Mouse (Mus musculus): Measurements from ENCODE around the gene Gcm1. TPM values are rescaled to one million over a fixed set of nuclear protein-coding genes. Genes with fewer than 3 reads are reported as not detected.

Gene Gcm1
- total RNA-seq, 2 experiments from 2014 or later: not detected

- no peak for TF ChIP-seq CTCF (conservative IDR thresholded peaks at IDR 0.05)
- DNase-seq (ENCODE audit: low spot score in 2 of 2): no peak
- Histone ChIP-seq H3K27ac (peak overlapping the region; percentile 48), H3K4me3 (no peak overlapping the region)
Measured at GRCm38 (mm10) chr9:78088971-78089370, 37.2 kb downstream of the Gcm1 start.

GRCm38 (mm10) chr9:78089906-78090305, 38.2 kb downstream of the Gcm1 start:
- TF ChIP-seq CTCF (conservative IDR thresholded peaks at IDR 0.05): no peak
- no peak for DNase-seq (ENCODE audit: low spot score in 2 of 2)
- H3K4me3 ChIP-seq: no peak overlapping the region
- H3K27ac ChIP-seq: peak overlapping the region; percentile 48; the same call in 1 of the 2 replicates

DNA sequence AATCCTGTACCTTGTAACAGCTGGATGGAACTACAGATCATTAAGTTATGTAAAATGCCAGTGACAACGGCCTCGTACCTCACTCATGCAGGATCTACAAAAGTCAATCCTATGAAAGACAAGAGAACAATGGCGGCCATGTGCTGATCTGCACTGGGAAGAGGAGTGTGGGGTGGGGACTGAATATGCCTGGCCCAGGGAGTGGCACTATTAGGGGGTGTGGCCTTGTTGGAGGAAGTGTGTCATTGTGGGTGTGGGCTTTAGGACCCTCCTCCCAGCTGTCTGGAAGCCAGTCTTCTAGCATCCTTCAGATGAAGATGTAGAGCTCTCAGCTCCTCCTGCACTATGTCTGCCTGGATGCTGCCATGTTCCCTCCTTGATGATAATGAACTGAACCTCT, 38.9 kb downstream of the Gcm1 start:
- Histone ChIP-seq H3K4me3 (no peak overlapping the region), H3K27ac (no peak overlapping the region)
- DNase-seq (ENCODE audit: low spot score in 2 of 2): no peak
- no peak for TF ChIP-seq CTCF (conservative IDR thresholded peaks at IDR 0.05)

DNA sequence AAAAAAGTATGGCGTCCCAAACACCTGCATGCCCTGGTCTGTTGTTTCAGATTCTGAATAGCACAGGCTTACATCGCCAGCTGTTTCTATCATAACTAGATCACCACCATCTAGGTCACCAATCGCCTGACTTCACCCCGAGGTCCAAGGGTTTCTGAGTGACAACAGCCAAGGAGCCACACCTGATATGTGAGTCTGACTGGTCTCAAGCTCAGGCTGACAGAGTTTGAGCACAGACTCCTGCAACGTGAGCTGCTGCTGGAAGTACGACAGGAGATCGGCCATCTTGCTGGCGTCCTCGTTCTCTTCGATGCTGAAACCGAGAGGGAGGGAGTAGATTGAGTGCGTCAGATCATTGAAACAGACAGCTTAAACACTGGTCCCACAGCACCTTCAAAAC, 44.0 kb downstream of the Gcm1 start:
- Histone ChIP-seq H3K4me3 (no peak overlapping the region), H3K27ac (no peak overlapping the region)
- no peak for TF ChIP-seq CTCF (conservative IDR thresholded peaks at IDR 0.05)
- no peak for DNase-seq (ENCODE audit: low spot score in 2 of 2)

GRCm38 (mm10) chr9:78096376-78096775, 44.7 kb downstream of the Gcm1 start:
- TF ChIP-seq CTCF (conservative IDR thresholded peaks at IDR 0.05): peak; percentile 60
- Histone ChIP-seq H3K4me3 (no peak overlapping the region), H3K27ac (no peak overlapping the region)
- no peak for DNase-seq (ENCODE audit: low spot score in 2 of 2)

GRCm38 (mm10) chr9:78100956-78101355, 49.2 kb downstream of the Gcm1 start:
- Histone ChIP-seq H3K4me3 (no peak overlapping the region), H3K27ac (no peak overlapping the region)
- DNase-seq (ENCODE audit: low spot score in 2 of 2): no peak
- no peak for TF ChIP-seq CTCF (conservative IDR thresholded peaks at IDR 0.05)

GRCm38 (mm10) chr9:78101431-78101830, 49.7 kb downstream of the Gcm1 start:
- TF ChIP-seq CTCF (conservative IDR thresholded peaks at IDR 0.05): no peak
- no peak overlapping the region for H3K4me3 ChIP-seq
- no peak overlapping the region for H3K27ac ChIP-seq
- DNase-seq (ENCODE audit: low spot score in 2 of 2): no peak

DNA sequence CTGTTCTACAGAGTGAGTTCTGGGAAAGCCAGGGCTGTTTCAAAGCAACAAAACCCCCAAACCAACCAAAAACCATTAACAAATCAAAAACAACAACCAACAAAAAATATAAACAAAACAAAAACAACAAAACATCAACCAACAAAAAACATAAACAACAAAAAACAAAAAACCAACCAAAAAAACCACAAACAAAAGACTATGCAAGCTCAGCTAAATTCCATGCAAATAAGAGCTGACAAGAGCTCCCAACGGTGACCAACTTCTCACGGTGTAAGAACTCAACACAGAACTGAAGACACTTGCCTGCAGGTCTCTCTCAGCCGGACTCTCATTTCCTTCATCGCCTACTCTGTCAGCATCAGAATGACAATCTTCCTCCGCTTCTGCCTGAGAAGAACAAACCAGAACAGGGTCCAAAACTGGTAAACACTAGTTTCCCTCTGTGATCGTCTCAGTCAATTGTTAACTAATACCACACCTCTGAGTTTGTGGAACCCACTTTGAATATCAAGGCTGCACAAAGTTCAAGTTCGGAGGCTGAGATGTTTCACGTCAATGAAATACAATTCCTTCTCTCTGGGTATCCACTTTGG, 52.3 kb downstream of the Gcm1 start:
- no peak overlapping the region for H3K4me3 ChIP-seq
- TF ChIP-seq CTCF (conservative IDR thresholded peaks at IDR 0.05): no peak
- DNase-seq (ENCODE audit: low spot score in 2 of 2): no peak
- H3K27ac ChIP-seq: no peak overlapping the region

GRCm38 (mm10) chr9:78104973-78105372, 53.2 kb downstream of the Gcm1 start:
- no peak overlapping the region for H3K27ac ChIP-seq
- H3K4me3 ChIP-seq: no peak overlapping the region
- DNase-seq (ENCODE audit: low spot score in 2 of 2): no peak
- TF ChIP-seq CTCF (conservative IDR thresholded peaks at IDR 0.05): no peak

GRCm38 (mm10) chr9:78105501-78105932, 53.8 kb downstream of the Gcm1 start:
- DNase-seq (ENCODE audit: low spot score in 2 of 2): no peak
- TF ChIP-seq CTCF (conservative IDR thresholded peaks at IDR 0.05): no peak
- H3K27ac ChIP-seq: no peak overlapping the region
- H3K4me3 ChIP-seq: no peak overlapping the region

- TF ChIP-seq CTCF (conservative IDR thresholded peaks at IDR 0.05): no peak
- Histone ChIP-seq H3K27ac (no peak overlapping the region), H3K4me3 (peak overlapping the region; percentile 99; the same call in 1 of the 2 replicates)
- no peak for DNase-seq (ENCODE audit: low spot score in 2 of 2)
Measured at GRCm38 (mm10) chr9:78106821-78107220, 55.1 kb downstream of the Gcm1 start.

DNA sequence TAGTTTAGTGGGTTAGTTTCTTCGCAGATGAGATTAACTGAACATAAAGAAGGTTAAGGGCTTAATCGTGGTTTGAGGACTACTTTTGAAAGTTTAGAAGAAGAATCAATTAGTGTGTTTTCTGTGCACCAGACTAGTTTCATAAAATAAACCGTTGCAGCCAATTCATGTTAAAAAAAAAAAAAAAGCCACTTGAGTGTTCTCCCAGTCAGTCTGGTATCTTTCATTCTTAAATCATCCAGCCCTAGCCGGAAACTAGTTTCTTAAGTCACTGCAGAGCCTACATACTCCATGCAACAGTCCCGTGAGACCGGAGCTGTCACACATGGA, 55.8 kb downstream of the Gcm1 start:
- TF ChIP-seq CTCF (conservative IDR thresholded peaks at IDR 0.05): no peak
- Histone ChIP-seq H3K27ac (peak overlapping the region; percentile 99), H3K4me3 (peak overlapping the region; percentile 99)
- no peak for DNase-seq (ENCODE audit: low spot score in 2 of 2)

DNA sequence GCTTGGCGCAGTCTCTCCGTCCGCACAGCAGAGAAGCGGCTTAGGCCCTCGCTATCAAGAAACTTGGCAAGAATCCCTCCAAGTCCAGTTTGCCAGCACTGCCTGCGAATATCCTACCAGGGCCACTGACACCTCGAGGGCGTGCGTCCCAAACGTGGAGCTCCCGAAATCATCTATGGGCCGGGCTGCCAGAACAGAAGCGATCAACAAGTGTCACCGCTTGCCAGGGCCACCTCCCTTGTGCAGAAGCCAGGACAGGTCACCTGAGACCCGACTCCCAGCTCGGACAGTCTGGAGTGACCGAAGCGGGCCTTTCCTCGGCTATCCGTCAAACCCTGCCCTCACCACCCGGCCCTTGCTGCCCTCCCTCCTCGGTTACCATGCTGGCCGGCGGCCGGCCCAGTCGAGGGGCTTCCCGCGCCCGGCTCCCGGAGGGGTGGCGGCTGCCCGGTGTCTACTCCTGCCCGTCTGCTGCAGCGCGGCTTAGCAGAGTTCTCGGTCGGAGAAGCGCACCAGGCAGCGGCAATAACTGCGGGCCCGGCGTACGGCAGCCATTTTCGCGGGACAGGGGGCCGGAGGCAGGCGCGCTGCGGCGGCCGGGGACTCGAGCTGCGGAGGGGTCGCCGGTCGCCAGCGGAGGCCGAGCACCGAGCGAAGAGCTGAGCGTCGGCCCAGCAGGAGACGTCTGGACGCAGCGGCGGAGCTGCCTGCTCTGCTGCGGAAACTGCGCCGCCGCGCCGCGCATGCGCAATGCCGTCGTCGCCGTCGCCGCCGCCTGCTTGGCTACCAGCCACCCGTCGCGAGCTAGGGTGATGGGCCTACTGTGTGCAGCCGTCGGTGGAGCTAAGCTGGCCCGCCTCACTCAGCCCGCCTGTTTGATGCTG, 56.4 kb downstream of the Gcm1 start:
- peak; percentile 68 to 78 for DNase-seq (ENCODE audit: low spot score in 2 of 2)
- H3K4me3 ChIP-seq: peak overlapping the region; percentile 99
- peak overlapping the region; percentile 99 for H3K27ac ChIP-seq
- no peak for TF ChIP-seq CTCF (conservative IDR thresholded peaks at IDR 0.05)

DNA sequence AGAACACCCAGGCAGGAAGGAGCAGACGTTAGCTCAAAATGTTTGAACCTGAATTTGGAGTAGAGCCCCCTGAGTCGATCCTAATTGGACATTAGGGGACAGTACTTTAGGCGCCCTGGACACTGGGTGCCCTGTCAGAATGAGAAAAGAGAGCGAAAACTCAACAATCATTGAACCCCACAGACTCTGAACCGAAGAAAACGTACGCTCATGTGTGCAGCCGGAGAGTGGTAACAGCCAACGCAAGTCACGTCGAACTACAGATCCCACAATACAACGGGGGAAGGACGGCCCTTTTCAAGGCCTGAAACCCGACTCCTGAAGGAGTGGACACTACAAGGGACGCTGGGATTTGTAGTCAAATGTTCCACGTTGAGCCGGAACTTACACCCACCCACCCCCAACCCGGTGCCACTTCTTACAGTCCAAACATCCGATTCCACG, 57.1 kb downstream of the Gcm1 start, which contains the start of the genes Fbxo9 and Ick:
Gene Fbxo9 (minus strand): TSS at position 270 of the 444 bp plus-strand sequence.
Gene Ick (plus strand): TSS at position 397 of the 444 bp plus-strand sequence.
- peak; percentile 88 to 95 for DNase-seq (ENCODE audit: low spot score in 2 of 2)
- no peak for TF ChIP-seq CTCF (conservative IDR thresholded peaks at IDR 0.05)
- Histone ChIP-seq H3K4me3 (peak within 1 kb of the TSS; percentile 99), H3K27ac (peak within 1 kb of the TSS; percentile 99)

All from layer of hippocampus, adult 2 months (tissue).